Mouse (Mus musculus): Measurements from ENCODE around the gene Tbc1d16.
"Not testable (repeated sequence)": the region's sequence is repeated elsewhere in the genome, so short reads cannot be mapped to it uniquely, and the experiment has no call there.

Gene Tbc1d16

DNA sequence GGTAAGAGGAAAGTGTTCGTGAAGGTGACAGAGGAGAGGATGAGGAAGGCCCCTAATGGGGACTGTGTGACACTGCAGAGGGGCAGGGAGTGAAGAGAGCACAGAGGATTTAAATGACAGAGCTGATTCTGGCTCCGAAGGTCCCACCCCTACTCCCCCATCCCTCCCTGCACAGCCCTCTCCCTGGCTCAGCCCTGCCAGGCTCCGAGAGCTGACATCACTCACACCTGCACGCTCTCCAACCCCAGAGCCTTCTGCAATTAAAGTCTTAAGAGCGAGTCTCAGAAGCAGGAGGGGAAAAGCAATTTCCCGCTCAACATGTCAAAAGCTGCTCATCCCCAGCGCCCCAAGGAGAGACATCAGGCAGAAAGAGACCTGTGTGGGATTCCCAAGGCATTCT is 109.4 kb downstream of the Tbc1d16 start:
- DNase-seq (ENCODE audit: low read depth, low spot score) = no peak

GRCm38 (mm10) chr11:119117945-119118344 is 110.4 kb downstream of the Tbc1d16 start:
- no peak for DNase-seq (ENCODE audit: low read depth, low spot score)

DNA sequence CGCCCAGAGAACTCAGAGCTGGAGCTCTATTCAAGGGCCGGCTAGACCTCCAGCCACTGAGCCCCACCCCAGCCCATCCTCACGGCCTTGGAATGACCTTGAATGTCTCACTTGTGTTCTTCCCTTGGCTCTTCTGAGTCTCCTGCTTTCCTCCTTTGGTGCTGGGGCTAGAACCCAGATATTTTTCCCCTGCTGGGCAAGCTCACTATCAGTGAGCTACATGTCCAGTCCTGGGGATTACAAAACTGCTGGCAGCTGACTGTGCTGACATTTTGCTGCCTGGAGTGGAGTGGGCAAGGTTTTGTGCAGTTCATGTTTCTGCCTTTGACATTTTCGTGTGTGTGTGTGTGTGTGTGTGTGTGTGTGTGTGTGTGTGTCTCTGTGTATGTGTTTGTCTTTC is 111.3 kb downstream of the Tbc1d16 start:
- DNase-seq (ENCODE audit: low read depth, low spot score) = no peak

- DNase-seq (ENCODE audit: low read depth, low spot score) = no peak
These were observed 115.6 kb downstream of the Tbc1d16 start for GRCm38 (mm10) chr11:119112721-119113120.

DNA sequence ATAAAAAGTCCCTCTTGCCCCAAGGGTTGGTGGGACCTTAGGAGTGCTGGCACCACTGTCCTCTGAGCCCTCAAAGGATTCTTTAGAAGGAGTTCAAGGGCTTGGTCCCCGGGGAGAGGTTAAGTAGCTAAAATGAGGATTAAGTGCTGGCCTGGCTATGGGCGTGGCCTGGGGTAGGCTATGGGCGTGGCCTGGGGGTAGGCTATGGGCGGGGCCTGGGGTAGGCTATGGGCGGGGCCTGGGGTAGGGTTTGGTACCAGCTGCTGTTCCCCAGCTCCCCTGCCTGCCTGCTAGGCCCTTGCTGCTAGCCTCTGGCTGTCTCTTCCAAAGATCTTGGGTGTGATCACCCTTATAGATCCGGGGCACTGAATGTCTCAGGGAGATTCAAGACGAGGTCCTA is 117.0 kb downstream of the Tbc1d16 start:
- DNase-seq (ENCODE audit: low read depth, low spot score) = no peak

DNA sequence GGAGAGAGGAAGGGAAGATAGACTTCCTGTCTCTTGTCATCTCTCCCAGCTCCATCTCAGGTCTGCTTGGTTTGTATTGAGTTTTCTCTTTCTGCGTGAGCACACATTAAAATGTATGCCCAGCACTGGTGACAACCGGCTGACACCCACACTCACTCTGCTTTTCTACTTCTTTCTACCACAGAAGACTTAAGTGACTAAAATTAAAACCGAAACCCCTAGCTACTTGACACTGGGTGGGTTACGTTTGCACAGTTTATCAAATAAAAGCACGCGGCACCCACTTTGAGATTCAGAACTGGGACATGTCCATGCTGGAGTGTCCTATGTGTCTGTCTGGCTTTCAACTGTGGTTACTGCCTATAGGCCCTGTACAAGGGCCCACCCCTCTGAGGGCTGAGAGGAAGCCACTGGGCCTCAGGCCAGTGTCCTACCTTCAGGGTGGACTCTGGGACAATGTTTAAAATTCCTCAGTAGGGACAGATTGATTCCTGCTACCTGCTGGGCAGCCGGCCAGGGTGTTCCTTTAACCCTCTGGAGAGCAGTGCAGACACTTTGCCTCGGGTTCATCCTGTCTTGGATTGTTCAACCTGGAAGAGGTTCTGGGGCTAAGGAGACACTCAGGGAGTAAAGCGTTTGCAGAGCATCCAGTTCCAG is 118.8 kb downstream of the Tbc1d16 start:
- no peak for DNase-seq (ENCODE audit: low read depth, low spot score)

GRCm38 (mm10) chr11:119108573-119109263 is 119.6 kb downstream of the Tbc1d16 start:
- DNase-seq (ENCODE audit: low read depth, low spot score) = no peak

GRCm38 (mm10) chr11:119106289-119106688 is 122.0 kb downstream of the Tbc1d16 start:
- no peak for DNase-seq (ENCODE audit: low read depth, low spot score)

DNA sequence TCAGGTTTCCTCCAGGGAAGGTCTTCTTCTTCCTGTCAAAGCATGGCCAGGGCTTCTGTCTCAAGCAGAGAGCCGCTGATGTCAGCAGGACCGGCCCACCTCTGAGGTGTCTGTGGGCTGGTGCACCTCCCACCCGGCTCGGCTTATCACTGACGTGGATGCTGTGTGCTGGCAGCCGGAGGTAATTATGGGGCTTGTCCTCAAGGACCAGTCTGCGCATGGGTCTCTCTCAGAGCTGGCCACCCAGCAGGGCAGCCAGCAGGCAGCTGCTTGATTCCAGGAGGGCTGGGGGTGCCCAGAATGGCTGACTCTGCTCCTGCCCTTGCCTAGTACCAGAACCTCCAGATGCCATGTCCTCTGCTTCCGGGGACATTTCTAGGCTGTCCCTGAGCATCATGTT is 122.6 kb downstream of the Tbc1d16 start:
- DNase-seq (ENCODE audit: low read depth, low spot score) = no peak

DNA sequence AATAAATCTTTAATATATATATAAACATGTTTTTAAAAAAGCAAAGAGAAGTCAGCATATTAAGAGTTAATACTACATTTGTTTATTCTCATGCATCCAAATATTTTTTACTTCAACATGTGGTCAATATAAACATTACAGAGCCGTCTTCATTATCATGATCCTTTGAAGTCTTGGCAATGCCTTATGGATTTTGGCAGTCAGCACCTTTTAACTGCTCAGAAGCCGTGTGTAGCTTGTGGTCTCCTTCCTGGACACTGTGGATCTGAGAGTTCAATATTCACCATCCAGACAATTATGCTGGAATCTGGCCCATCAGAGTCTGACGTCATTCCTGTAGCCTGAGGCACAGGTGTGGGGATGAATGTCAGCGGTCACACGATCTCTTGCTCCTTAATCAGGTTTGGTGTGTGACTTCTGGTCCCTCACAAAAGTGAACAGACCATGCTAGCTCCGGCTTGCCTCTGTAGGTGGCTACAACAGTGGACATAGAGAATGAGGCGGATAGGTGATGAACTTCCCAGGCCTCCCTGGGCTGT is 123.2 kb downstream of the Tbc1d16 start:
- DNase-seq (ENCODE audit: low read depth, low spot score) = no peak

DNA sequence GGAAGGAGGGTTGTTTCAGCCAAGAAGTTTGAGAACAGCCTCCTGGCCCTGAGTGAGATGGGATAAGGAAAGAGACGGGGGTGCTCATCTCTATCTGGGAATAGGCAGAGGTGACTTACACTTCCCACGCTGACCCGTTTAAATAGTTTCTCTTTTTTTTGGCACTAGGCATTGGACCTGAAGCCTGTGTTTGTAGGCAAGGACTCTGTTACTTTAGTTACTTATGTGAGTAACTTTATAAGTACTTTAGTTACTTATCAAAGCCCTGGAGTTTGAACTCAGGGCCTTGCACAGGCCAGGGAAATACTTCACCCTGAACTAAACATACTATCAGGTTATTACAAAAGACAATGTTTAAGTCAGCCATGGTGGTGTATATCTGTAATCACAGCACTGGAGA is 124.3 kb downstream of the Tbc1d16 start:
- DNase-seq (ENCODE audit: low read depth, low spot score) = no peak

GRCm38 (mm10) chr11:119100355-119100754 is 127.9 kb downstream of the Tbc1d16 start:
- DNase-seq (ENCODE audit: low read depth, low spot score) = not testable (repeated sequence)

DNA sequence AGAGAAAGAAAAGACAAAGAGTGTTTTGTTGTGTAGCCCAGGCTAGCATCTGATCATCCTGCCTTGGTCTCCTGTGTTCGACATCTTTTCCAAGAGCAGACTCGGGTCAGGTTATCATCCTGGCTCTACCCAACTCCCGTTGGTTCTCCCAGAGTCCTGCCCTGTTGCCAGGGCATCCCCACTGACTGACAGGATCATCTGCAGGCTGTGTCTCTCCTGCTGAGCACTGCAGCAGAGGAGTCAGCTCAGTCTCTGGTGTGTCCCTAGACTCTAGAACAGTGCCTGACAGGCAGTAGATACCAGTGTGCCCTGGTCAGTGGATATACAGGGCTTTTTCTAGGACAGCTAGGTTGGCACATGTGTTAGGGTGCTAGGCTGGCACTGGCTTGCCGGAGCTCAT is 130.1 kb downstream of the Tbc1d16 start:
- no peak for DNase-seq (ENCODE audit: low read depth, low spot score)

- DNase-seq (ENCODE audit: low read depth, low spot score) = no peak
These were observed 132.9 kb downstream of the Tbc1d16 start for GRCm38 (mm10) chr11:119095441-119095840.

DNA sequence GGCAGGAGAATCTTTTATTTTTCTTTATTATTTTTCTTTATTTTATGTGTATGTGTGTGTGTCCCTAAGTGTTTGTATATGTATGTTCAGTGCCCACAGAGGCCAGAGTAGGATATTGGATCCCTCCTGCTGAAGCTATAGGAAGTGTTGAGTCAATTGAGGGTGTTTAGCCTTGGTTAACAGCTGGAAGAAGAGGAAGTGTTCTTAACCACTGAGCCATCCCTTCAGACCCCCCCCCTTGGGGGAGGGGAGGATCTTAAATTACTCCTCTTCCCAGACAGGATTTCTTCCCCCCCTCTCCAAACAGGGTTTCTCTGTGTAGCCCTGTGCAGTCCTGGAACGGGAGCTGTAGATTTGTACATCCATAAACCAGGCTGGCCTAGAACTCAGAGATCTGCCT is 135.0 kb downstream of the Tbc1d16 start:
- no peak for DNase-seq (ENCODE audit: low read depth, low spot score)
